In genomic region chr1:131384406-131384805, GRCm38 (mm10) we compare ENCODE assay signal across 9 mouse cellular contexts.
DNase-seq lines count a peak whose midpoint lies in the region; ATAC-seq and TF ChIP-seq lines count a peak whose summit lies in the region.
"Had no signal": no experiment of that assay in that cellular context is flagged by ENCODE, and none has a peak within 500 bp of the region (broad histone marks: within the 10 kb centered on the region; RNA-seq: fewer than 3 reads in every experiment).

No protein-coding gene starts in this region.

- 43% methylated on average over 3 of the region's 3 CpGs for WGBS in forebrain, postnatal 0 days
- WGBS in forebrain, embryonic 12.5 days: 82% methylated on average over 3 of the region's 3 CpGs
- WGBS in neural tube, embryonic 15.5 days: 55% methylated on average over 3 of the region's 3 CpGs

- no peaks in the 10 kb centered on the region for H3K9me3 ChIP-seq in forebrain, postnatal 0 days (ENCODE audit: low read length)
- no peaks in the 10 kb centered on the region for H3K9me3 ChIP-seq in forebrain, embryonic 12.5 days
- H3K9me3 ChIP-seq in neural tube, embryonic 15.5 days (replicated peaks): no peaks in the 10 kb centered on the region
- H3K9me3 ChIP-seq: limb, embryonic 15.5 days had no signal

- no peaks in the 10 kb centered on the region for H3K36me3 ChIP-seq in forebrain, postnatal 0 days (ENCODE audit: insufficient read depth)
- H3K36me3 ChIP-seq in forebrain, embryonic 12.5 days (replicated peaks): no peaks in the 10 kb centered on the region
- H3K36me3 ChIP-seq in neural tube, embryonic 15.5 days: no peaks in the 10 kb centered on the region
- H3K36me3 ChIP-seq: limb, embryonic 15.5 days had no signal

- H3K4me2 ChIP-seq in forebrain, postnatal 0 days (ENCODE audit: low read depth): no peak overlapping the region
- H3K4me2 ChIP-seq in forebrain, embryonic 12.5 days: no peak overlapping the region
- H3K4me2 ChIP-seq in neural tube, embryonic 15.5 days: no peak overlapping the region
- H3K4me2 ChIP-seq: limb, embryonic 15.5 days had no signal

- no peak for DNase-seq in forebrain, postnatal 0 days
- DNase-seq in neural tube, embryonic 10.5 days (ENCODE audit: extremely low spot score, low spot score): no peak
- peak; percentile 31 for DNase-seq in kidney, postnatal 10 days
- peak; percentile 52 for DNase-seq in telencephalon, adult 2 months (ENCODE audit: low read depth, low spot score)
- DNase-seq in right cerebral cortex, postnatal 14 days: no peak

- H3K4me1 ChIP-seq in forebrain, postnatal 0 days (ENCODE audit: insufficient read depth): no peaks in the 10 kb centered on the region
- peaks cover 10% of the 10 kb centered on the region for H3K4me1 ChIP-seq in forebrain, embryonic 12.5 days
- peaks cover 21% of the 10 kb centered on the region for H3K4me1 ChIP-seq in neural tube, embryonic 15.5 days

- TF ChIP-seq CTCF in forebrain, postnatal 0 days (IDR thresholded peaks at IDR 0.05; ENCODE audit: low read depth): no peak

- ATAC-seq in forebrain, postnatal 0 days: no peak
- no peak for ATAC-seq in forebrain, embryonic 12.5 days (ENCODE audit: low FRiP score)
- no peak for ATAC-seq in neural tube, embryonic 15.5 days (ENCODE audit: low FRiP score)
- ATAC-seq in erythroid progenitor cell, adult 5-6 weeks (replicated peaks; ENCODE audit: low FRiP score, poor library complexity, severe bottlenecking): no peak

- no peak overlapping the region for H3K9ac ChIP-seq in forebrain, postnatal 0 days
- H3K9ac ChIP-seq in forebrain, embryonic 12.5 days: no peak overlapping the region
- no peak overlapping the region for H3K9ac ChIP-seq in neural tube, embryonic 15.5 days (replicated peaks)
- H3K9ac ChIP-seq: limb, embryonic 15.5 days had no signal

- H3K27me3 ChIP-seq in forebrain, postnatal 0 days (ENCODE audit: insufficient read depth, low read length): no peaks in the 10 kb centered on the region
- H3K27me3 ChIP-seq in forebrain, embryonic 12.5 days: no peaks in the 10 kb centered on the region
- H3K27me3 ChIP-seq in neural tube, embryonic 15.5 days (replicated peaks): no peaks in the 10 kb centered on the region
- H3K27me3 ChIP-seq: limb, embryonic 15.5 days had no signal

- H3K4me3 ChIP-seq in forebrain, postnatal 0 days (ENCODE audit: low read depth, low read length): no peak overlapping the region
- H3K4me3 ChIP-seq in forebrain, embryonic 12.5 days (replicated peaks): no peak overlapping the region
- H3K4me3 ChIP-seq in neural tube, embryonic 15.5 days (replicated peaks): no peak overlapping the region
- H3K4me3 ChIP-seq: limb, embryonic 15.5 days had no signal

- H3K27ac ChIP-seq in forebrain, postnatal 0 days (ENCODE audit: low read depth, low read length): 0 out of 2 replicates have a peak overlapping the region, but pooled peaks have one; percentile 16
- H3K27ac ChIP-seq in forebrain, embryonic 12.5 days: no peak overlapping the region
- H3K27ac ChIP-seq in neural tube, embryonic 15.5 days (replicated peaks): 0 out of 2 replicates have a peak overlapping the region, but pooled peaks have one; percentile 45
- H3K27ac ChIP-seq: limb, embryonic 15.5 days had no signal

Comparison
In these comparisons a context has a peak if more than half of its experiments do, and no peak if none do; other contexts are left out.
1. DNase-seq: peak in kidney, postnatal 10 days (single experiment) and telencephalon, adult 2 months (single experiment); none in forebrain, postnatal 0 days (single experiment), neural tube, embryonic 10.5 days (single experiment) and right cerebral cortex, postnatal 14 days (single experiment).